Mouse (Mus musculus): Measurements from ENCODE around the gene Ccdc59. TPM values are rescaled to one million over a fixed set of nuclear protein-coding genes. Genes with fewer than 3 reads are reported as not detected.

Ccdc59 gene
- polyA plus RNA-seq (2017; shearing (Covaris generic)) = 68.4 TPM

GRCm38 (mm10) chr10:105840928-105841888, at the start of gene Ccdc59, which contains the start of gene Mettl25:
Gene Ccdc59, plus strand, starts transcription at chr10:105841067.
Gene Mettl25, minus strand, starts transcription at chr10:105841380.

Other genes with a start within 250 kb of the Ccdc59 start
- gene Mettl25, start 313 bp downstream of the Ccdc59 start, polyA plus RNA-seq (2017; shearing (Covaris generic)) = 9.6 TPM

All from activated CD4-positive, CD25-positive, alpha-beta regulatory T cell, adult 9 weeks (primary cell).